Comparison of ENCODE assay signal across 31 mouse cellular contexts in genomic region chr12:107596236-107596635, GRCm38 (mm10).
"Had no signal": no experiment of that assay in that cellular context is flagged by ENCODE, and none has a peak within 500 bp of the region (broad histone marks: within the 10 kb centered on the region; RNA-seq: fewer than 3 reads in every experiment).

No protein-coding gene starts in this region.

- H3K4me1 ChIP-seq: limb, embryonic 10.5 days; limb, embryonic 12.5 days; limb, embryonic 13.5 days; limb, embryonic 15.5 days; liver, embryonic 12.5 days; liver, embryonic 13.5 days; liver, embryonic 15.5 days; lung, embryonic 15.5 days; megakaryocyte, embryonic 14.5 days; midbrain, embryonic 12.5 days; neural tube, embryonic 12.5 days had no signal

- H3K36me3 ChIP-seq: limb, embryonic 10.5 days; limb, embryonic 12.5 days; limb, embryonic 13.5 days; limb, embryonic 15.5 days; liver, embryonic 12.5 days; liver, embryonic 13.5 days; liver, embryonic 15.5 days; lung, embryonic 15.5 days; midbrain, embryonic 10.5 days; midbrain, embryonic 12.5 days; midbrain, embryonic 13.5 days; neural tube, embryonic 12.5 days had no signal

- H3K27me3 ChIP-seq: limb, embryonic 13.5 days; limb, embryonic 15.5 days; liver, embryonic 12.5 days; liver, embryonic 13.5 days; liver, embryonic 15.5 days; lung, embryonic 15.5 days; megakaryocyte, embryonic 14.5 days; midbrain, embryonic 12.5 days; midbrain, embryonic 13.5 days; neural tube, embryonic 12.5 days had no signal

- H3K4me2 ChIP-seq: limb, embryonic 12.5 days; limb, embryonic 13.5 days; limb, embryonic 15.5 days; liver, embryonic 11.5 days; liver, embryonic 12.5 days; liver, embryonic 13.5 days; liver, embryonic 15.5 days; lung, embryonic 14.5 days; lung, embryonic 15.5 days; midbrain, embryonic 12.5 days; midbrain, embryonic 13.5 days; neural tube, embryonic 12.5 days had no signal

- H3K9ac ChIP-seq: limb, embryonic 12.5 days; limb, embryonic 13.5 days; limb, embryonic 15.5 days; liver, embryonic 12.5 days; liver, embryonic 13.5 days; liver, embryonic 14.5 days; liver, embryonic 15.5 days; liver, postnatal 0 days; lung, embryonic 14.5 days; lung, embryonic 15.5 days; midbrain, embryonic 12.5 days; midbrain, embryonic 13.5 days; neural tube, embryonic 12.5 days had no signal

- H3K4me3 ChIP-seq: left cerebral cortex, adult 2 months; limb, embryonic 10.5 days; limb, embryonic 12.5 days; limb, embryonic 13.5 days; limb, embryonic 15.5 days; liver, embryonic 12.5 days; liver, embryonic 13.5 days; liver, embryonic 15.5 days; lung, embryonic 15.5 days; megakaryocyte, embryonic 14.5 days; midbrain, embryonic 10.5 days; midbrain, embryonic 12.5 days; midbrain, embryonic 13.5 days; myocyte; neural tube, embryonic 12.5 days had no signal

- DNase-seq: left cerebral cortex, postnatal 4 days; liver; liver, embryonic 13.5 days; liver, postnatal 0 days; lung, adult 18-20 months; lung, adult 2 months; lung, embryonic 14.5 days; lung, postnatal 10 days; lung, postnatal 14 days; lung, postnatal 36 days; lung, postnatal 4 days; midbrain, embryonic 14.5 days had no signal

- H3K9me3 ChIP-seq: limb, embryonic 10.5 days; limb, embryonic 12.5 days; limb, embryonic 13.5 days; limb, embryonic 15.5 days; liver, embryonic 12.5 days; liver, embryonic 13.5 days; liver, embryonic 15.5 days; lung, embryonic 15.5 days; midbrain, embryonic 10.5 days; midbrain, embryonic 12.5 days; midbrain, embryonic 13.5 days; neural tube, embryonic 12.5 days had no signal

- ATAC-seq: liver, embryonic 12.5 days; liver, postnatal 0 days; lung, postnatal 0 days; midbrain, embryonic 13.5 days; midbrain, embryonic 16.5 days had no signal

- H3K27ac ChIP-seq: left cerebral cortex, adult 2 months; limb, embryonic 10.5 days; limb, embryonic 12.5 days; limb, embryonic 13.5 days; limb, embryonic 15.5 days; liver, embryonic 12.5 days; liver, embryonic 13.5 days; liver, embryonic 14.5 days; liver, embryonic 15.5 days; lung, embryonic 15.5 days; macrophage; midbrain, embryonic 10.5 days; midbrain, embryonic 12.5 days; midbrain, embryonic 13.5 days; neural tube, embryonic 12.5 days had no signal
